Mouse (Mus musculus): ENCODE measurements at regions not wholly inside any gene's neighbourhood (a gene's known extent, or its start where the extent isn't known, plus 50 kb on each side); places are given as distances from the start of the nearest gene placed in this dataset.

GRCm38 (mm10) chr16:50697722-50698121 lies 106.8 kb upstream of the Ccdc54 start:
- TF ChIP-seq CTCF (IDR thresholded peaks at IDR 0.05): no peak
- no peak for TF ChIP-seq POLR2A (IDR thresholded peaks at IDR 0.05; ENCODE audit: insufficient read depth, low read depth, low read length)
